8 mouse cellular contexts compared by ENCODE assay signal in the genomic region with DNA sequence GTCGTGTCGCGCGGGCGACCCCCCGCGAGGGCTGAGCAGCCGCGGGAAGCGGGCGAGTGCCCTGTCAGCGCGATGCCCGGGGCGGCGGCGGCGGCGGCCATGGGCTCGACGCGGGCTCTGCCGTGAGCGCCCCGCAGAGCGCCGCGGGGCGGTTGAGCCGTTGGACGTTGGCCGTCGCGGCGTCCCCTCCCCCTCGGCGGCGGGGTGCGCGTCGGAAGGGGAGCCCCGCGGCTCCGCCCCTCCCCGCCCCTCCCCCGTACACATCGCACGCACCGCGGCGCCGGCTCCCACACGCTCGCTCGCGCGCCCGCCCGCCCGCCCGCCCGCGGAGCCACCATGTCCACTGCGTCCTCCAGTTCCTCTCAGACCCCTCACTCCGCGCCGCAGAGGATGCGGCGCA. TPM values are rescaled to one million over a fixed set of nuclear protein-coding genes. Genes with fewer than 3 reads are reported as not detected.
DNase-seq lines count a peak whose midpoint lies in the region; ATAC-seq and TF ChIP-seq lines count a peak whose summit lies in the region.

A gene (plus strand): TSS at position 50 of the 400 bp plus-strand sequence.

- H3K4me3 ChIP-seq in C2C12 (ENCODE audit: insufficient read depth, poor library complexity, severe bottlenecking): peak within 1 kb of the TSS; percentile 49
- peak within 1 kb of the TSS; percentile 95 for H3K4me3 ChIP-seq in embryonic facial prominence, embryonic 13.5 days
- H3K4me3 ChIP-seq in heart, embryonic 15.5 days: peak within 1 kb of the TSS; percentile 72
- peak within 1 kb of the TSS; percentile 87 for H3K4me3 ChIP-seq in lung, embryonic 15.5 days

- in situ Hi-C loops in Patski (cut with MboI; ENCODE audit: low pct_unique_long_range_greater_than_20kb): loop anchor here (25.0 kb wide), 1 partner anchor 647 kb away; no protein-coding TSS in a partner anchor

- H3K27me3 ChIP-seq in C2C12 (ENCODE audit: control insufficient read depth, insufficient read depth, insufficient read length) (no peaks in the 10 kb centered on the region), Patski (no peaks in the 10 kb centered on the region)
- H3K27me3 ChIP-seq in embryonic facial prominence, embryonic 13.5 days: no peaks in the 10 kb centered on the region
- no peaks in the 10 kb centered on the region for H3K27me3 ChIP-seq in heart, embryonic 15.5 days
- no peaks in the 10 kb centered on the region for H3K27me3 ChIP-seq in lung, embryonic 15.5 days

- POLR2A ChIA-PET in Patski (lab: Charles Lee): interaction anchor here (0.7 kb wide), 1 partner anchor 318 kb away, joined by 3 read pairs; no protein-coding TSS in a partner anchor

- peak within 1 kb of the TSS; percentile 90 for H3ac ChIP-seq in C2C12 (ENCODE audit: control insufficient read depth, insufficient read length, low read depth)

- peaks cover 21% of the 10 kb centered on the region for H3K4me1 ChIP-seq in embryonic facial prominence, embryonic 13.5 days
- H3K4me1 ChIP-seq in heart, embryonic 15.5 days (replicated peaks): peaks cover 22% of the 10 kb centered on the region
- peaks cover 21% of the 10 kb centered on the region for H3K4me1 ChIP-seq in lung, embryonic 15.5 days

- no peaks in the 10 kb centered on the region for H3K36me3 ChIP-seq in C2C12 (ENCODE audit: control insufficient read depth, insufficient read depth)
- H3K36me3 ChIP-seq in embryonic facial prominence, embryonic 13.5 days: no peaks in the 10 kb centered on the region
- H3K36me3 ChIP-seq in heart, embryonic 15.5 days: no peaks in the 10 kb centered on the region
- H3K36me3 ChIP-seq in lung, embryonic 15.5 days: no peaks in the 10 kb centered on the region

- WGBS in embryonic facial prominence, embryonic 13.5 days: under 1% methylated on average over 30 of the region's 69 CpGs
- WGBS in heart, embryonic 15.5 days: 0% methylated on average over 15 of the region's 69 CpGs
- WGBS in lung, embryonic 15.5 days: 0% methylated on average over 9 of the region's 69 CpGs

- no peak for TF ChIP-seq CTCF in C2C12 (IDR thresholded peaks at IDR 0.05; ENCODE audit: control insufficient read depth, insufficient read depth, insufficient read length)
- no peak for TF ChIP-seq CTCF in Patski (IDR thresholded peaks at IDR 0.05)

- DNase-seq in Patski (ENCODE audit: low read depth, low spot score): no peak
- DNase-seq in layer of hippocampus, adult 9-11 months: peak; percentile 67
- peak; percentile 90 for DNase-seq in thymus, postnatal 14 days

- peak; percentile 47 for ATAC-seq in Patski
- ATAC-seq in embryonic facial prominence, embryonic 13.5 days (ENCODE audit: insufficient number of reproducible peaks, insufficient read depth, low FRiP score, low TSS enrichment, low read depth): peak; percentile 79
- ATAC-seq in heart, embryonic 15.5 days (replicated peaks; ENCODE audit: insufficient number of reproducible peaks, insufficient read depth, low FRiP score, low read depth): peak; percentile 79
- ATAC-seq in lung, embryonic 15.5 days (ENCODE audit: borderline replicate concordance, extremely low read depth, low FRiP score, low TSS enrichment): peak; percentile 89
- peak; percentile 10; the same call in 1 of the 2 replicates for ATAC-seq in neutrophil, adult 5-6 weeks (ENCODE audit: extremely low read depth, insufficient number of reproducible peaks, low FRiP score, poor library complexity, severe bottlenecking)

- peak within 1 kb of the TSS; percentile 73 for H3K4me2 ChIP-seq in embryonic facial prominence, embryonic 13.5 days
- H3K4me2 ChIP-seq in heart, embryonic 15.5 days: peak within 1 kb of the TSS; percentile 80
- peak within 1 kb of the TSS; percentile 77 for H3K4me2 ChIP-seq in lung, embryonic 15.5 days

- H3K9me3 ChIP-seq in embryonic facial prominence, embryonic 13.5 days: no peaks in the 10 kb centered on the region
- H3K9me3 ChIP-seq in heart, embryonic 15.5 days (replicated peaks): no peaks in the 10 kb centered on the region
- H3K9me3 ChIP-seq in lung, embryonic 15.5 days: no peaks in the 10 kb centered on the region

- H3K27ac ChIP-seq in embryonic facial prominence, embryonic 13.5 days: peak within 1 kb of the TSS; percentile 97
- peak within 1 kb of the TSS; percentile 97 for H3K27ac ChIP-seq in heart, embryonic 15.5 days
- H3K27ac ChIP-seq in lung, embryonic 15.5 days: peak within 1 kb of the TSS; percentile 99

- no peaks in the 10 kb centered on the region for H3K79me2 ChIP-seq in C2C12 (ENCODE audit: control insufficient read depth, insufficient read depth)

- H3K9ac ChIP-seq in embryonic facial prominence, embryonic 13.5 days: peak within 1 kb of the TSS; percentile 98
- peak within 1 kb of the TSS; percentile 85 for H3K9ac ChIP-seq in heart, embryonic 15.5 days
- peak within 1 kb of the TSS; percentile 93 for H3K9ac ChIP-seq in lung, embryonic 15.5 days

- CTCF ChIA-PET in Patski (lab: Charles Lee): no interaction called here

- H3K79me3 ChIP-seq in C2C12 (ENCODE audit: low read depth): peaks cover 2% of the 10 kb centered on the region

TF ChIP-seq in C2C12, 6 proteins besides CTCF, POLR2A, EP300 and RAD21:
- TF ChIP-seq FOSL1 (IDR thresholded peaks at IDR 0.05; ENCODE audit: insufficient read depth, low read length, poor library complexity, severe bottlenecking) (no peak), MYOG (IDR thresholded peaks at IDR 0.05; ENCODE audit: control insufficient read depth, extremely low read depth, insufficient read length) (no peak), MAX (IDR thresholded peaks at IDR 0.05) (no peak), USF1 (IDR thresholded peaks at IDR 0.05; ENCODE audit: low read depth) (no peak), CEBPB (IDR thresholded peaks at IDR 0.05; ENCODE audit: low read depth) (no peak), MYOD1 (IDR thresholded peaks at IDR 0.05; ENCODE audit: control insufficient read depth, insufficient read length, low read depth) (no peak)

RNA-seq across cellular contexts. Expression of the gene that starts here (rescaled TPM):
- 0.54 TPM for polyA plus RNA-seq in C2C12 (2012; fragmentation: generic; extraction: Trizol)
- 2.2 TPM for polyA plus RNA-seq in Patski (2021)
- polyA plus RNA-seq in embryonic facial prominence, embryonic 13.5 days (2015; fragmentation: Nextera tagmentation; extraction: Ambion mirVana): 6.6 and 9.5 TPM in 2 replicates
- polyA plus RNA-seq in heart, embryonic 15.5 days (2015; fragmentation: Nextera tagmentation; extraction: Ambion mirVana): 5.2 and 5.7 TPM in 2 replicates
- 8.7 and 10.6 TPM in 2 replicates for polyA plus RNA-seq in lung, embryonic 15.5 days (2015; fragmentation: Nextera tagmentation; extraction: Ambion mirVana)
- total RNA-seq in neutrophil, adult 5-6 weeks (2017): 37.4 and 41.9 TPM in 2 replicates

Comparison
In these comparisons a context has a peak if more than half of its experiments do, and no peak if none do; other contexts are left out.
1. ATAC-seq: peak in every context shown above with its lines; median percentile 89 in lung, embryonic 15.5 days; 79 in embryonic facial prominence, embryonic 13.5 days; 79 in heart, embryonic 15.5 days; 47 in Patski; 10 in neutrophil, adult 5-6 weeks.